Mouse (Mus musculus): ENCODE data around the gene Drc3. TPM values are rescaled to one million over a fixed set of nuclear protein-coding genes. Genes with fewer than 3 reads are reported as not detected.

Drc3 gene
- polyA plus RNA-seq, 1 experiment = 7.1 TPM

DNA sequence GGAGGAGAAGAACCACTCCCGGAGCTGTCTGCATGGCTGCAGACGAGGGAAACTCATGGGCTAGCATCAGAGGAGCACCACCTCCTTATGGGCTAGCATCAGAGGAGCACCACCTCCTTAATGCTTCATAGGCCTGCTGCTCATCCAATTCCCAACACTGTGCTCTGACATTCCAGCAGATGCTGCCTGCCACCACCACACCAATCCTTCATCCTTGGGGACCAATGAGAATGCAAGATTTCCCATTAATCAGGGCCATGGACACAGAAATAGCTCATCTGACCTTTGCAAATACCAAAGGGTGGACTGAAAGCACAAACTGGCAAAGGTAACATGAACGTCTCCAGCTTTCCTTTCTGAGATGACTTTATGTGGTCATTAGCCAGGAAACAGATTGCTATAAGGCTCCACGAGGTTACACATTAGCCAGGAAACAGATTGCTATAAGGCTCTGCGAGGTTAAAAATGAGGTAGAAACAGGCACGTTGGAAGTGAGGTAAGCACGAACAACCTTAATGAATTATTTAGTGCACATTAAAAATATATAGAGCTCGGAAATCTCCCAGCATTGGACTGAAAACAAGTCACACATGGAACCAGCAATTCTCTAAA lies 32.6 kb upstream of the Drc3 start:
- no peaks in the 10 kb centered on the region for H3K27me3 ChIP-seq (ENCODE audit: control insufficient read depth, insufficient read depth, low read length)
- peak overlapping the region; percentile 75 for H3K27ac ChIP-seq (ENCODE audit: insufficient read depth, low read length)
- H3K4me3 ChIP-seq (replicated peaks; ENCODE audit: insufficient read depth, low read depth, low read length) = no peak overlapping the region
- peaks cover 41% of the 10 kb centered on the region for H3K4me1 ChIP-seq (ENCODE audit: control insufficient read depth, insufficient read depth, low read length)
- WGBS = 32% methylated on average over 8 of the region's 8 CpGs
- TF ChIP-seq POLR2A (IDR thresholded peaks at IDR 0.05; ENCODE audit: borderline replicate concordance, insufficient read depth, low read length) (no peak), CTCF (IDR thresholded peaks at IDR 0.05; ENCODE audit: borderline replicate concordance, insufficient read depth, low read depth, low read length) (no peak)
- DNase-seq = peak in 1 of 2 experiments; percentile 63

DNA sequence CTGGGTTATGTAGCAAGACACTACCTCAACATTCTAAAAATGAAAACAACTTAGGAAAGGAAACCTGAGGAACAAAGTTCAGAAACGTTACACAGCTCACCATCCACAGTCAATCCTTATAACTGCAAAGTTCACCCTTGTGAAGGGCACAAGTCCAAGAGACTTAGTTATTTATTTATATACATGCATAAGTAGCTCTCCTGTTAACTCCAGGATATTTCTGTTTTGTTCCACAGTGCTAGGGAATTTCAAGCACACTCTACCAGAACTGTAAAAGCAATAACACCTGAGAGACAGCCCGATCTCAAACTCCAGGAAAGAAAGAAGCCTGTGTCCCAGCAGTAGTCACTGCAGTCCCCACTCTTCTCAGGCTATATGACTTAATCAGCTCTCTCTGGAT lies 31.7 kb upstream of the Drc3 start:
- TF ChIP-seq POLR2A (IDR thresholded peaks at IDR 0.05; ENCODE audit: borderline replicate concordance, insufficient read depth, low read length) = no peak
- TF ChIP-seq CTCF (IDR thresholded peaks at IDR 0.05; ENCODE audit: borderline replicate concordance, insufficient read depth, low read depth, low read length) = no peak
- DNase-seq = no peak
- Histone ChIP-seq H3K4me1 (ENCODE audit: control insufficient read depth, insufficient read depth, low read length) (peaks cover 35% of the 10 kb centered on the region), H3K4me3 (replicated peaks; ENCODE audit: insufficient read depth, low read depth, low read length) (no peak overlapping the region), H3K27ac (ENCODE audit: insufficient read depth, low read length) (no peak overlapping the region), H3K27me3 (ENCODE audit: control insufficient read depth, insufficient read depth, low read length) (no peaks in the 10 kb centered on the region)
- 79% methylated on average over 2 of the region's 2 CpGs for WGBS

DNA sequence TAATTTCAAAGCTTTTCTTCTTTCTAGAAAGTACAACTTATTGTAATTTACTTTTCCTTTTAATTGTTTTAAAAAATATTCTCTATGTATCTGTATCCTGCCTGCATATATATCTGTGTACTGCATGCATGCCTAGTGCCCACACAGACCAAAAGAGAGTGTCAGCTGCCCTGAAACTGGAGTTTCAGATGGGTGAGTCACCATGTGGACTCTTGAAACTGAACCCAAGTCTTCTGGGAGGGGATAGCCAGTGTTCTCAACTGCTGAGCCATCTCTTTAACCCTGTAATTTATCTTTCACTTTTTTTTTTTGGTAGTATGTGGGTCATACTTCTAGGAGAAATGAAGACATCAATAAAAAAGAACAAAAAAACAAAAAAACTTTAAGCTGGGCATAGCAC lies 29.4 kb upstream of the Drc3 start:
- Histone ChIP-seq H3K4me3 (replicated peaks; ENCODE audit: insufficient read depth, low read depth, low read length) (no peak overlapping the region), H3K4me1 (ENCODE audit: control insufficient read depth, insufficient read depth, low read length) (peaks cover 18% of the 10 kb centered on the region), H3K27me3 (ENCODE audit: control insufficient read depth, insufficient read depth, low read length) (no peaks in the 10 kb centered on the region), H3K27ac (ENCODE audit: insufficient read depth, low read length) (no peak overlapping the region)
- no peak for DNase-seq
- TF ChIP-seq CTCF (IDR thresholded peaks at IDR 0.05; ENCODE audit: borderline replicate concordance, insufficient read depth, low read depth, low read length) (no peak), POLR2A (IDR thresholded peaks at IDR 0.05; ENCODE audit: borderline replicate concordance, insufficient read depth, low read length) (no peak)

DNA sequence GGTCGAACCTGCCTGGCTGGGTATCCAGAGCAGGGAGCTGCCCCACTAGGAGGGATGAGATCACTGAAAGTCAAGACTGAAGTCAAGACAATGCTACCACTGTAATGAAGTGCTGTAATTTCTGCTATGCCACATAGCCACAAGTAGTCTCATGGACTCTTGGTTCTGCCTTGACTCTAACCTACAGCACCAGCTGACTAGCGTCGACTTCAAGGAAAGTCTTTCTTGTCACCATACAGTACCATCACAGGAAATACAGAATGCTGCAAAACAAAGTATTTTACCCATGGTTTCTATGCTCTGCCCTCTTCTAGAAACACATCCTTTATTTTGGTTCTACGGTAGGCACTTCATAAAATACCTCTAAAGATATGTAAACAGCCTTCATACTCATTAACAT lies 22.6 kb upstream of the Drc3 start:
- no peak overlapping the region for H3K4me3 ChIP-seq (replicated peaks; ENCODE audit: insufficient read depth, low read depth, low read length)
- H3K4me1 ChIP-seq (ENCODE audit: control insufficient read depth, insufficient read depth, low read length) = peaks cover 15% of the 10 kb centered on the region
- no peak overlapping the region for H3K27ac ChIP-seq (ENCODE audit: insufficient read depth, low read length)
- no peaks in the 10 kb centered on the region for H3K27me3 ChIP-seq (ENCODE audit: control insufficient read depth, insufficient read depth, low read length)
- no peak for DNase-seq
- no peak for TF ChIP-seq CTCF (IDR thresholded peaks at IDR 0.05; ENCODE audit: borderline replicate concordance, insufficient read depth, low read depth, low read length)
- no peak for TF ChIP-seq POLR2A (IDR thresholded peaks at IDR 0.05; ENCODE audit: borderline replicate concordance, insufficient read depth, low read length)
- WGBS = 85% methylated on average over 4 of the region's 4 CpGs

DNA sequence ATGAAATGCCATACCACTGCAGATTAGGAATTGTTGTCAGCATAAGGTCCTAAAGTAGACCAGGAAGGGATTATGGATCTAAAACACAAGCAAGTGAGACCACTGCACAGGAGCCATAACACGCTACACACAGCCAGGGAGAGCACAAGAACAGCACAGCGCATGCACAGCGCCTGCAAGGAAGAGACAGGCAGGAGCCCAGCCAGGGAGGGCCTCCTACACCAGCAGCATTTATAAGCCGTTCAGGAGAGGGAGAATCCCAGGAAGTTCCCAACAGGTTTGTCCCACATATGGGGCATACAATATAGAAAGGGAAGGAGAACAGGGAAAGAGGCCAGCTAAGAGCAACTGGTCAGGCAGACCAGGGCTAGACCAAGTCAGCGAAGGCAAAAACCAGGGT lies 19.7 kb upstream of the Drc3 start:
- TF ChIP-seq POLR2A (IDR thresholded peaks at IDR 0.05; ENCODE audit: borderline replicate concordance, insufficient read depth, low read length) (no peak), CTCF (IDR thresholded peaks at IDR 0.05; ENCODE audit: borderline replicate concordance, insufficient read depth, low read depth, low read length) (no peak)
- DNase-seq = no peak
- Histone ChIP-seq H3K27me3 (ENCODE audit: control insufficient read depth, insufficient read depth, low read length) (no peaks in the 10 kb centered on the region), H3K4me1 (ENCODE audit: control insufficient read depth, insufficient read depth, low read length) (peaks cover 15% of the 10 kb centered on the region), H3K4me3 (replicated peaks; ENCODE audit: insufficient read depth, low read depth, low read length) (no peak overlapping the region), H3K27ac (ENCODE audit: insufficient read depth, low read length) (peak overlapping the region; percentile 17; the same call in 1 of the 2 replicates)
- WGBS = 58% methylated on average over 5 of the region's 5 CpGs

DNA sequence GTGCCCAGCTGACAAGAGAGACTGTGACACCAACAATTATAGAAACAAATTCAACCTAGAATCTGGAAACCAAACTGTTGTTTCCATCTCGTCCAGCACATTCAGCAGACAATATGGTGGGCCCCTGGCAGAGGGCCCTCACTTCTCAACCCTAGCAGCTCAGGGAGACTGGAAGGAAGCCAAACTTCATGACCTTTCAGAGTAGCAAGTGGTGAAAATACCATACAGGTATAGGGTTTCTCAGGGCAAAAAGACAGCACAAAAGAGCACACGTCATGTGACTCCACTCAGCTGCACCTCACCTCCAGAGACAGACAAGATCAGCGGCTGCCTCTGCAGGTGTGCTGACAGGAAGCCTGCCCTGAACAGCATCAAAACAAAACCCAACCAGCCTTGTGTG lies 19.0 kb upstream of the Drc3 start:
- WGBS = 24% methylated on average over 3 of the region's 3 CpGs
- Histone ChIP-seq H3K4me1 (ENCODE audit: control insufficient read depth, insufficient read depth, low read length) (peaks cover 15% of the 10 kb centered on the region), H3K27me3 (ENCODE audit: control insufficient read depth, insufficient read depth, low read length) (no peaks in the 10 kb centered on the region), H3K27ac (ENCODE audit: insufficient read depth, low read length) (no peak overlapping the region; the same call in 1 of the 2 replicates), H3K4me3 (replicated peaks; ENCODE audit: insufficient read depth, low read depth, low read length) (no peak overlapping the region)
- peak; percentile 41 to 69 for DNase-seq
- TF ChIP-seq POLR2A (IDR thresholded peaks at IDR 0.05; ENCODE audit: borderline replicate concordance, insufficient read depth, low read length) = no peak
- no peak for TF ChIP-seq CTCF (IDR thresholded peaks at IDR 0.05; ENCODE audit: borderline replicate concordance, insufficient read depth, low read depth, low read length)

DNA sequence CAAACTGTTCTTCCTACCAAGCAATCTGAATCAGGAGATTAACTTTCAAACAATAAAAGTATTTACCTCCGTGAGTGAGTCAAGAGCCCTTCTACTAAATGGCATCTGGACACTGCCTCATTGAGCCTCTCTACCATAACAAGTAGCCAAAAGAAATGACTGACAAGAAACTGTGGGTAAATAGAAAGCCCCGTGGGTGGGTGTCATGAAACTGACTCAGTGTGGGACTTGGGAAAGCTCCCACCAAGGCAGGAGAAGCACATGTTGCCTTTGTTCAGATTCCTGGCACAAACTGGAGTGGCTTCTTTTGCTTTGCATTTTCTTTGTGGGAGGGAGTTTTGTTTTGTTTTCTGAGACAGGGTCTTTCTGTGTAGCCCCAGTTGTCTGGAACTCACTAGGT lies 17.4 kb upstream of the Drc3 start:
- TF ChIP-seq POLR2A (IDR thresholded peaks at IDR 0.05; ENCODE audit: borderline replicate concordance, insufficient read depth, low read length) (no peak), CTCF (IDR thresholded peaks at IDR 0.05; ENCODE audit: borderline replicate concordance, insufficient read depth, low read depth, low read length) (no peak)
- Histone ChIP-seq H3K4me1 (ENCODE audit: control insufficient read depth, insufficient read depth, low read length) (peaks cover 12% of the 10 kb centered on the region), H3K4me3 (replicated peaks; ENCODE audit: insufficient read depth, low read depth, low read length) (no peak overlapping the region), H3K27me3 (ENCODE audit: control insufficient read depth, insufficient read depth, low read length) (no peaks in the 10 kb centered on the region), H3K27ac (ENCODE audit: insufficient read depth, low read length) (no peak overlapping the region)
- 71% methylated on average over 2 of the region's 2 CpGs for WGBS
- DNase-seq = no peak

DNA sequence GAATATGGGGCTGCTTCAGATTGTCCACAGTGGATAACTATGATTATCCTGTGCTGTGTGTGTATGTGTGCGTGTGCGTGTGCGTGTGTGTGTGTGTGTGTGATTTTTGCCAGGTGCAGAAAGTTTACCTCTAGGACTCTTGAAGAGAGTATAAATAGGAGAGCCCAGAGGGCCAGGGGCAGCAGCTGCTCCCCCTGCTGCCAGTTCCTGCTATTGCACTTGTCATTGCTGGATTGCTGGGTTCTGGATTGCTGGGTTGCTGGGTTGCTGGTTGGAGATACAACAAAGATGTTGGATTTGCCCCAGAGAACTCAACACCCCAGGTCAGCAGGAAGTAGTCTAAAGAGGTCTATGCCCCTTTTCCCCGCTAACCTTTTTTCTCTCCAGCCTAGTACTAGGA lies 14.8 kb upstream of the Drc3 start:
- no peak for TF ChIP-seq POLR2A (IDR thresholded peaks at IDR 0.05; ENCODE audit: borderline replicate concordance, insufficient read depth, low read length)
- peak; percentile 65 for TF ChIP-seq CTCF (IDR thresholded peaks at IDR 0.05; ENCODE audit: borderline replicate concordance, insufficient read depth, low read depth, low read length)
- no peak overlapping the region for H3K4me3 ChIP-seq (replicated peaks; ENCODE audit: insufficient read depth, low read depth, low read length)
- 91% methylated on average over 4 of the region's 4 CpGs for WGBS
- peak; percentile 35 to 60 for DNase-seq
- H3K4me1 ChIP-seq (ENCODE audit: control insufficient read depth, insufficient read depth, low read length) = peaks cover 13% of the 10 kb centered on the region
- H3K27me3 ChIP-seq (ENCODE audit: control insufficient read depth, insufficient read depth, low read length) = no peaks in the 10 kb centered on the region
- no peak overlapping the region for H3K27ac ChIP-seq (ENCODE audit: insufficient read depth, low read length)
